Mouse (Mus musculus) left cerebral cortex, adult 2 months (tissue): ENCODE measurements around the gene Smox. TPM values are rescaled to one million over a fixed set of nuclear protein-coding genes. Genes with fewer than 3 reads are reported as not detected.

Source experiments
- DNase-seq, 2 experiments: peaks; one replicate each; pipeline ENCODE4 v3.0.0; 2021 to 2022; ENCODE audit warnings: low spot score in 2 of 2, mixed read lengths in 1 of 2; ENCODE audit errors: extremely low spot score in 1 of 2
- H3K27ac ChIP-seq: fragments of 200-600 bp; 2 replicates; pipeline ENCODE4 v1.8.1; 2022
- H3K4me3 ChIP-seq: fragments of 200-600 bp; 2 replicates; pipeline ENCODE4 v1.8.1; 2022
- CTCF ChIP-seq: fragments of 200-600 bp; IDR thresholded peaks from 2 replicates; pipeline ENCODE4 v1.8.1; 2022; ENCODE audit warnings: antibody characterized with exemption, mild to moderate bottlenecking, moderate library complexity
- intact Hi-C: fragments of 180-260 bp; cut with DNase I; formaldehyde crosslinking; loops from one replicate; pipeline ENCODE4 v1.15.1; 2025
- total RNA-seq, 2 experiments: library from RNA; stranded (reverse); gene quantifications; 2 replicates each; pipeline ENCODE4 v1.2.3; 2021

The Smox gene
- total RNA-seq, 2 experiments from 2014 or later = 68.9 to 80.3 TPM

DNA sequence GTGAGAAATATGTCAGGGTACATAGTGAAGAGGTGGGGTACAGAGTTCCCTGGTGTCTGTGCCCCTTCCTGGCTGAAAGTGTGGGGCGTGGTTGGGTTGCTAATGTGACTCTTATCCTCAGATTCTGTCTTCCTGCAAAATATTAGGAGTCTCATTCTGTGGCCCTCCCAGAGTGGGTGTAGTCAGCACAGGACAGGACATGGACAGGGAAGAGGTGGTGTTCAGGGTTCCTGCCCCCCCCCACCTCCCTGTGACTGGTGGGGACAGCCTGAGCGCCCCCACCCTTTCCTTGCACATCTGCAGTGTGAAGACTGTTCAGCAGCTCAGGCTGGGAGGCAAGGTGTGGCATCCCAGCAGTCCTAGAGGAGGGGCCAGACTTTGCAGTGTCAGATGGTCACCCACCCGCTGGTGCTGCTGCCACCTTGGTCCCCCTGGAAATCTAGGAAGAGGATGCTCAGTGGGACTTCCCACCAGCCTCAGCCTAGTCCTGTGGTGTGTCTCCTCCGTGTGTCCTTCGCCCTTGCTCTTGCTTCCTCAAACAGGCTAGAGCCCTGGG is 8.1 kb downstream of the Smox start:
- peak overlapping the region; percentile 19; the same call in 1 of the 2 replicates for H3K27ac ChIP-seq
- intact Hi-C loops = no loop called here
- H3K4me3 ChIP-seq = no peak overlapping the region
- TF ChIP-seq CTCF = no peak
- DNase-seq = no peak

DNA sequence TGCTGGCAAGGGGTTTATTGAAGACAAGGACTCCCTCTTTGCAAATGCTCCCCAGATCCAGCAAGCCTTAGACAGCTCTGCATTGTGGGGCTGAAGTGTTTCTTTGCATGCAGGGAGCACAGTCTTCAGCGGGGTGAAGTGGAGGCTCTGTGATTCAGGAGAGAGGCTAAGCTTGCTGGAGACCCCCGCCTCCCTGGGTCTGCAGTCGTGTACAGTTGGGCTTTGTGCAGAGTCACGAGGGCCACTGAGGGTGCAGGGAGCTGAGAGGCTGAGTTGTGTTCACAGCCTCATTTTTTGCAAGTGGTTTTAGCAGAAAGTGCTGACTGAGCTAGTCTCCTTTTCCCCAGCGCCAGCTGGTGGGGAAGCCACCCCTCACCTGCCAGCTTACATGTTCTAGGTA is 10.6 kb downstream of the Smox start:
- no peak for TF ChIP-seq CTCF
- DNase-seq = no peak
- H3K27ac ChIP-seq = peak overlapping the region; percentile 72
- H3K4me3 ChIP-seq = no peak overlapping the region
- intact Hi-C loops = no loop called here

DNA sequence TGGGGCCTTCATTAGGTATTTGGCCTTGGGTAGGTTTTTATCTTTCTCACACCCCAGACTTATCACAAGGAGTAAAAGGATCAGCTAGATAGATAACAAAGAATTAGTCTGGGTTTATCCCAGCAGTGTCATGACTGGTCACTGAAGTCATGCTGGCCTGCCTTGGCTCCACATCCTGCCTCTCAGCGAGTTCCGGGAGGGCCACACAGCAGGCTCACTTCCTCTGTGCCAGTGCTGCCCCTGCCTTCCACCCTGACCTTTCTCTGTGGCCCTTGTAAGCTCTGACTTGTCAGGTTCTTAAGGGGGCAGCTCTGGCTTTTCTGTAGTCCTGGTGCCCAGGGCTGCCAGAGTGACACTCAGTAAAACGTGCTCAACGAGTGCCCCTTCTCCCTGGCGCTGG is 11.3 kb downstream of the Smox start:
- TF ChIP-seq CTCF = no peak
- intact Hi-C loops = no loop called here
- no peak for DNase-seq
- H3K4me3 ChIP-seq = no peak overlapping the region
- peak overlapping the region; percentile 72 for H3K27ac ChIP-seq

DNA sequence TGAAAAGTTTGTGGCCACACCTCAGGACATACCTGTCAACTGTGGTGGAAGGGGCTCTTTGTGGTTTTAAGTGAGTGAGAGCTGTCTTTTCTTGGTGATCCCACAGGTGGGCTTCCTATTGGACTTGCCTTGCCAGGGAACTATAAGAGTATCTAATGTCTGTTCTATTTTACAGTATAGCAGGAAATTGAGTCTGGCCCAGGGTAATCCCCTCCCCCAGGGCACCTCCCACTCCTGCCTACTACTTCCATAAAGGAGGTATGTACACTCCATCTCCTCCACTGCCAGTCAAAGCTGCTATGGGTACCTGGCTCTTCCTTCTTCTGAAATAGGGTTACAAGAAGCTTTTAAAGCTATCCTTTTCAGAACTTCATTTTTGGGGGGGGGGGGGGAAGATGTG is 14.1 kb downstream of the Smox start:
- no peak for TF ChIP-seq CTCF
- Histone ChIP-seq H3K4me3 (no peak overlapping the region), H3K27ac (no peak overlapping the region)
- DNase-seq = no peak
- intact Hi-C loops = no loop called here

DNA sequence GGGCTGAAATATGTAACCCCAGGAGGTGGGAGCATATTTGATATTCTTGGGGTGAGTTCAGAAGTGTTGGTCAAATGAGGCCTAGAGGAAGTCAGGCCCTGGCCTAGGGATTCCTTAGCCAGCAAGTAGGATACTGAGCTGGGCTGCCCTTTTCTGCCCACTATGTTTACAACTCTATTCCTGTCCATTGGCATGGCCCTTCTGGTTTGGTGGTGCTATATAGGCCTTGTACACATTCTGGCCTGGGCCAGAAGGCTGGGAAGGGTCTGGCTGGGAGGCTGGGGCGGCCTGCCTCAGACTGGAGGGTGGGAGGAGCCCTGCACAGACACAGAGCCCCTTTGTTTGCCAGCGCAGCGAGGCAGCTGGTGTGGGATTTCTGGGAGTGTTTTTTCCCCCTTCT is 15.1 kb downstream of the Smox start:
- intact Hi-C loops = no loop called here
- DNase-seq = no peak
- TF ChIP-seq CTCF = no peak
- no peak overlapping the region for H3K4me3 ChIP-seq
- H3K27ac ChIP-seq = peak overlapping the region; percentile 58

DNA sequence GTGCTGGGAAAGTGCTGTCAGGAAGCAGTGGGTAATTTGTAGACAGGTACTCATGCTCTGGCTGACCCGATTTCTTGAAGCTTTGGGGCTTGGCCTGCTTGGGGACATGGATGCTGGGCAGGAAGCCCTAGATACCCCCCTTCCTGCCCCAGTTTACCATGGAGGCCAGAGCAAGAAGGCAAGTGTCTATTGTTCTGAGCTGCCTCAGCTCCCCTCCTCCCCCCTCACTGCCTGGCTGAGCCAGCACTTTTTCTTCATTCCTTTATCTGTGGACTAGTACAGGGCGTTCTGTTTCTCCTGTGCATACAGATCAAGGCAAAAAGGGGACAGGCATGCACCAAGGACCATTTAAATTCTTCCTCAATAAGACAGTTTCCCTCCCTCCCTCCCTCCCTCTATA is 17.2 kb downstream of the Smox start:
- peak overlapping the region; percentile 47; the same call in 1 of the 2 replicates for H3K27ac ChIP-seq
- peak in 1 of 2 experiments; percentile 54 for DNase-seq
- no peak for TF ChIP-seq CTCF
- intact Hi-C loops = loop anchor here (2.0 kb wide), 1 partner anchor 16 kb away; no protein-coding TSS in a partner anchor
- H3K4me3 ChIP-seq = no peak overlapping the region

DNA sequence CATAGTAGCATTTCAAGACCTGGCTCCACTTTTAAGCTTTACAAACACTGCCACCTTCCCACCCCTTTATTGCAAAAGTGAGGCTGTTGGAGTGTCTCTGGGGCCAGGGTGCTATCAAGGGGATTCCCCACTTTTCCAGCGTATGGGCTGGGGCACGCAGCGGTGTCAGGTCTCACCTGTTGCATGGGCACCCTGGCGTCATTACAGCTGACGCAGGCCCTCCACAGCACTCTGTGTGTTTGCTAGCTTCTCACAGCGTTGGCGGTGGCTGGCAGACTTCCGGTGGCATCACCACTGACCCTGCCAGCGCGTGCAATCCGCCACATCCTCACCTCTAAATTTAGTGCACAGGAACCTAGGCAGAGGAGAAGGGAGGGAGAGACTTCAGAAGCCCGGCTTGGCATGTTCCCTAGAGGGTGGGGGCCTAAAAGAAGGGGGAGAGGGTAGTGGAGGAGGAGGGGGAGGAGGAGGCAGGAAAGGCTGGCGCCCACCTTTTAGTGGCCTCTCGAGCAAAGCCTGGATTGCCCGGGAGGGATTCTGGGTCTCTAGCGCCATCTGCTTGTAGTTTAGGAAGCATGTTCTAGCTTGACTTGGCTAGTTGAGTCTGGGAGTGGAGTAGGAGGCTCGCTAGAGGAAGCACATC is 18.5 kb downstream of the Smox start:
- Histone ChIP-seq H3K27ac (peak overlapping the region; percentile 68), H3K4me3 (peak overlapping the region; percentile 30)
- intact Hi-C loops = loop anchor here (1.0 to 10.0 kb wide), 3 partner anchors 17 to 415 kb away; no protein-coding TSS in a partner anchor
- peak; percentile 86 for TF ChIP-seq CTCF
- peak; percentile 59 to 67 for DNase-seq

DNA sequence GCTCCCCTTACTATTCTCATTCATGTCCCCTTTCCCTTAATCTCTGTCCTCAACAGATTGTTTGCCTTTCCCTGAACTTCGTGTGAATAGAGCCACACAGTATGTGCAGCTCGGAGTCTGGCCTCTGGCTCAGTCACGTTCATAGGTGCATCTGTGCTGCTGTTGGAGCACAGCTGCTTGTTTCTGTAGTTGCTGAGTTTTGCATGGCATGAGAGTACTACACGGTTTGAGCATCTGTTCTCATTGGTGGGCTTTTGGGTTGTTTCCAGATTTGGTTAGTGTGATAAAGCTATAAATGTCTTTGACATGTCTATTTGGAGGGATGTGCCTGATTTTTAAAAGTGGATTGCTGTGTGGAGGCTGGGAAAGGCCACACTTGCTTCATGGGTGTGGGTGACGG is 19.2 kb downstream of the Smox start:
- intact Hi-C loops = loop anchor here (1.0 to 10.0 kb wide), 2 partner anchors 87 to 416 kb away; no protein-coding TSS in a partner anchor
- H3K27ac ChIP-seq = peak overlapping the region; percentile 45; the same call in 1 of the 2 replicates
- no peak for DNase-seq
- no peak overlapping the region for H3K4me3 ChIP-seq
- TF ChIP-seq CTCF = no peak

DNA sequence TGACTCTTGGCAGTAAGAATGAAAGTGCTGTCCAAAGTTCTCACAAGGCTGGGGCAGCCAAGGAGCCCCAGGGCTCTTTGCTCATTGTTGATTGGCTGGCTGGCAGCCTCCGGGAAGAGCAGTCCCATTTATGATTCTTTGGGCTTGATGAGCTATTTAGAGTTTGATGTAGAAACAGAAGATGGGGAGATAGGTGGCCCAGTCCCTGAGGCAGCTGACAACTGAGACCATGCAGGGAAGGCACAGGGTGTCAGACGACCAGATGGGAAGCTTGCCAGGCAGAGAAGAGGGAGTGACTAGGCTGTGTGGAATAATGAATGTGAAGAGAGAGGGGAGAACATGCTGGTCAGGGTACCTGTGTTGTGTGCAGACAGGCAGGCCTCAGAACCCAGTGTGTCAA is 22.2 kb downstream of the Smox start:
- no peak overlapping the region for H3K4me3 ChIP-seq
- intact Hi-C loops = loop anchor here (10.0 kb wide), 1 partner anchor 419 kb away; no protein-coding TSS in a partner anchor
- H3K27ac ChIP-seq = 0 out of 2 replicates have a peak overlapping the region, but pooled peaks have one; percentile 13
- DNase-seq = no peak
- no peak for TF ChIP-seq CTCF

DNA sequence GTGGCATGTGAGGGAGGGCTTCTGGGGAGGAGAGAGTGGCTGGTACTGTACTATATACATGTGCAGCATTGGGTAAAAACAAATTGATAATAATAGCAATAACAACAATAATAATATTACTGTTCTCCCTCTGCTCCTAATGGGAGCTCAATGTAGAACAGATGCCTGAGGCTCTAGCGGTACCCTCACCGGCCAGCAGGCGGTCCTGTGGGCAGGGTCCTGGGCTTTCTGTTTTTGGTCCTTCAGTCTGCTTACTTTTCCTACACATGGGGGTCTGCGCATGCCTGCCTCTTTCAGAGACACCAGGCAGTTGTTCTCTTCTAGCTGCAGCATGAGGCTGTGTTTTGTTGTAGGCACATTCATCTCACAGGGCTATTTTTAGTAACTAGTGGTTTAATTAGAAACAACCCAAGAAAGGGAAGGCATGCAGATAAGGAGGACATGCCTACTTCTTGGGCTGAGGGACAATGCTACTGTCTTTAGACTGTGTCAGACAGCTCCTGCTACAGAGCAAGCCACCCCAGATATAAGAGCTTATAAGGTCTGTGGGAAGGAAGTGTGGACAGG is 22.8 kb downstream of the Smox start:
- peak; percentile 29 for TF ChIP-seq CTCF
- intact Hi-C loops = loop anchor here (10.0 kb wide), 1 partner anchor 419 kb away; no protein-coding TSS in a partner anchor
- no peak for DNase-seq
- Histone ChIP-seq H3K4me3 (no peak overlapping the region), H3K27ac (0 out of 2 replicates have a peak overlapping the region, but pooled peaks have one; percentile 13)

DNA sequence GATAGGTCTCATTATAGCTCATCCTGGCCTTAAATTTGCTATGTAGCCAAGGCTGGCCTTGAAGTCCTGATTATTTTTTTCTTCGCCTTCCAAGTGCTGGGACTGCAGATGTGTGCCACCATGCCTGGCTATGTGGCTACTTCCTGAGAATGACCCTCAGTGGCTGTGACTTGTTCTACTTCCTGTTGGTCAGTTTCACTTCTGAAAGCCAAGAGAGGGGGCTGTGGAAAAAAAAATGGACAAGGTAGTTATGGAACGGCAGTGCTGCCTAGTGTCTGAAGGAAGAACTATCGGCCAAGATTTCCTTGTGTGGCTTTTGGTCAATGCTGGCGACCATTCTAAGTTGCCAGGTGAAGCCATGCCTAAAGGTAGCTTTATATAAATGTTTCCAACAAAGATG is 26.3 kb downstream of the Smox start:
- H3K4me3 ChIP-seq = no peak overlapping the region
- no peak for TF ChIP-seq CTCF
- intact Hi-C loops = loop anchor here (10.0 kb wide), 1 partner anchor 423 kb away; no protein-coding TSS in a partner anchor
- no peak for DNase-seq
- no peak overlapping the region for H3K27ac ChIP-seq

DNA sequence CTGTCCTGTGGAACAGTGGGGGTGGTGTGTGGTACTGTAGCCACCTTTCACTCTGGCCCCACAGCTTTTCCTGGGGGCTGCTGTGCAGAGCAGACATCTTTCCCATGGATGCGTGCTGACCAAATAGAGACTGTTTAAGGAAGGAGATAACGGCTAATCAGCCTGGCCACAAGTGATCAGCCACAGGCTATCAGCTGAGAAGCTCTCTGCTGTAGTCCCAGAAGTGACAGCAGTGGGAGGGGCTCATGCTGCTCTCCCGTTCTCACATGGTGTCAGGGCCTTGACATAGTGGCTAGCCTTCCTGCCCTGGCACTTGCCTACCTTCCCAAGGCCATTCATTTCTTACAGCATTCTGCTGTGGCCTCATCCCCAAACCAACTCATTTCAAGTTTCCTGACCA is 27.5 kb downstream of the Smox start:
- intact Hi-C loops = loop anchor here (10.0 kb wide), 1 partner anchor 424 kb away; no protein-coding TSS in a partner anchor
- TF ChIP-seq CTCF = no peak
- no peak for DNase-seq
- Histone ChIP-seq H3K4me3 (no peak overlapping the region), H3K27ac (no peak overlapping the region)
